Mouse (Mus musculus): ENCODE results near the gene Ptges3l. TPM values are rescaled to one million over a fixed set of nuclear protein-coding genes. Genes with fewer than 3 reads are reported as not detected.
"Not testable (repeated sequence)": the region's sequence is repeated elsewhere in the genome, so short reads cannot be mapped to it uniquely, and the experiment has no call there.

The Ptges3l gene
- polyA plus RNA-seq, 1 experiment from 2014 or later = 1.3 TPM

GRCm38 (mm10) chr11:101417101-101417855 lies 7.9 kb downstream of the Ptges3l start, which contains the start of gene Aarsd1:
Gene Aarsd1, minus strand, starts transcription at chr11:101417615.
- Histone ChIP-seq H3K4me3 (peak within 1 kb of the TSS; percentile 74), H3K4me2 (peak within 1 kb of the TSS; percentile 85), H3K4me1 (peaks cover 21% of the 10 kb centered on the region), H3K27me3 (replicated peaks) (no peaks in the 10 kb centered on the region), H3K9ac (peak within 1 kb of the TSS; percentile 80), H3K9me3 (replicated peaks) (no peaks in the 10 kb centered on the region), H3K36me3 (peaks cover 19% of the 10 kb centered on the region), H3K27ac (peak within 1 kb of the TSS; percentile 69)
- under 1% methylated on average over 45 of the region's 45 CpGs for WGBS (ENCODE audit: insufficient replicate concordance)
- ATAC-seq = peak; percentile 76

- Histone ChIP-seq H3K36me3 (peaks cover 26% of the 10 kb centered on the region), H3K27me3 (replicated peaks) (no peaks in the 10 kb centered on the region), H3K4me1 (peaks cover 21% of the 10 kb centered on the region), H3K9ac (peak overlapping the region; percentile 80), H3K9me3 (replicated peaks) (no peaks in the 10 kb centered on the region), H3K4me2 (peak overlapping the region; percentile 85), H3K4me3 (peak overlapping the region; percentile 74), H3K27ac (peak overlapping the region; percentile 69)
- WGBS (ENCODE audit: insufficient replicate concordance) = 3% methylated on average over 11 of the region's 11 CpGs
- peak; percentile 58 for ATAC-seq
Observed at GRCm38 (mm10) chr11:101416433-101417100, 8.6 kb downstream of the Ptges3l start.

- no peaks in the 10 kb centered on the region for H3K27me3 ChIP-seq (replicated peaks)
- H3K9ac ChIP-seq = no peak overlapping the region
- H3K4me2 ChIP-seq = no peak overlapping the region
- H3K27ac ChIP-seq = no peak overlapping the region
- H3K9me3 ChIP-seq (replicated peaks) = no peaks in the 10 kb centered on the region
- peaks cover 21% of the 10 kb centered on the region for H3K4me1 ChIP-seq
- 76% methylated on average over 2 of the region's 2 CpGs for WGBS (ENCODE audit: insufficient replicate concordance)
- H3K4me3 ChIP-seq = no peak overlapping the region
- ATAC-seq = no peak
- H3K36me3 ChIP-seq = peaks cover 39% of the 10 kb centered on the region
Observed at GRCm38 (mm10) chr11:101415306-101415705, 9.8 kb downstream of the Ptges3l start.

GRCm38 (mm10) chr11:101395110-101395509 lies 30.0 kb downstream of the Ptges3l start:
- Histone ChIP-seq H3K27me3 (replicated peaks) (peaks cover 16% of the 10 kb centered on the region), H3K9me3 (replicated peaks) (no peaks in the 10 kb centered on the region), H3K4me1 (no peaks in the 10 kb centered on the region), H3K4me3 (no peak overlapping the region), H3K36me3 (no peaks in the 10 kb centered on the region), H3K27ac (no peak overlapping the region), H3K9ac (no peak overlapping the region), H3K4me2 (no peak overlapping the region)
- no peak for ATAC-seq
- WGBS (ENCODE audit: insufficient replicate concordance) = 4% methylated on average over 8 of the region's 8 CpGs

- Histone ChIP-seq H3K9ac (no peak overlapping the region), H3K9me3 (replicated peaks) (no peaks in the 10 kb centered on the region), H3K4me2 (no peak overlapping the region), H3K27ac (no peak overlapping the region), H3K4me1 (no peaks in the 10 kb centered on the region), H3K4me3 (no peak overlapping the region), H3K36me3 (no peaks in the 10 kb centered on the region), H3K27me3 (replicated peaks) (peaks cover 17% of the 10 kb centered on the region)
- no peak for ATAC-seq
- WGBS (ENCODE audit: insufficient replicate concordance) = 36% methylated on average over 4 of the region's 4 CpGs
Observed at GRCm38 (mm10) chr11:101381817-101382216, 43.3 kb downstream of the Ptges3l start.

- H3K36me3 ChIP-seq = no peaks in the 10 kb centered on the region
- H3K4me2 ChIP-seq = no peak overlapping the region
- H3K4me3 ChIP-seq = no peak overlapping the region
- no peak overlapping the region for H3K9ac ChIP-seq
- no peaks in the 10 kb centered on the region for H3K4me1 ChIP-seq
- no peak for ATAC-seq
- WGBS (ENCODE audit: insufficient replicate concordance) = 66% methylated on average over 6 of the region's 6 CpGs
- peaks cover 30% of the 10 kb centered on the region for H3K27me3 ChIP-seq (replicated peaks)
- H3K27ac ChIP-seq = no peak overlapping the region
- H3K9me3 ChIP-seq (replicated peaks) = no peaks in the 10 kb centered on the region
Observed at GRCm38 (mm10) chr11:101378926-101379325, 46.2 kb downstream of the Ptges3l start.

GRCm38 (mm10) chr11:101378196-101378595 lies 46.9 kb downstream of the Ptges3l start:
- H3K27me3 ChIP-seq (replicated peaks) = peaks cover 33% of the 10 kb centered on the region
- not testable (repeated sequence) for H3K9me3 ChIP-seq (replicated peaks); ATAC-seq; H3K4me1 ChIP-seq; H3K27ac ChIP-seq; H3K4me2 ChIP-seq; H3K9ac ChIP-seq; H3K36me3 ChIP-seq; H3K4me3 ChIP-seq
- WGBS (ENCODE audit: insufficient replicate concordance) = 70% methylated on average over 8 of the region's 8 CpGs

- H3K4me2 ChIP-seq = no peak overlapping the region
- H3K9me3 ChIP-seq (replicated peaks) = no peaks in the 10 kb centered on the region
- H3K36me3 ChIP-seq = no peaks in the 10 kb centered on the region
- ATAC-seq = no peak
- H3K9ac ChIP-seq = no peak overlapping the region
- H3K27ac ChIP-seq = no peak overlapping the region
- no peaks in the 10 kb centered on the region for H3K4me1 ChIP-seq
- WGBS (ENCODE audit: insufficient replicate concordance) = 42% methylated on average over 7 of the region's 7 CpGs
- H3K27me3 ChIP-seq (replicated peaks) = peaks cover 45% of the 10 kb centered on the region
- no peak overlapping the region for H3K4me3 ChIP-seq
Observed at GRCm38 (mm10) chr11:101374421-101374938, 50.7 kb downstream of the Ptges3l start.

- no peak for ATAC-seq
- Histone ChIP-seq H3K27ac (no peak overlapping the region), H3K4me2 (no peak overlapping the region), H3K36me3 (no peaks in the 10 kb centered on the region), H3K4me1 (no peaks in the 10 kb centered on the region), H3K9ac (no peak overlapping the region), H3K4me3 (no peak overlapping the region), H3K27me3 (replicated peaks) (peaks cover 22% of the 10 kb centered on the region), H3K9me3 (replicated peaks) (no peaks in the 10 kb centered on the region)
- WGBS (ENCODE audit: insufficient replicate concordance) = 53% methylated on average over 5 of the region's 5 CpGs
Observed at GRCm38 (mm10) chr11:101370141-101370540, 55.0 kb downstream of the Ptges3l start.

Small RNAs within 50 kb of the gene (microRNA-seq; reads per million reads assigned to microRNA genes)
- gene Mir6929 = not detected

Other genes with a start within 250 kb of the Ptges3l start
- 0.07 TPM in 1 of 2 replicates, not detected in the other for gene Ccr10, start 249.9 kb downstream of the Ptges3l start, polyA plus RNA-seq (2016; fragmentation: Nextera tagmentation; extraction: Ambion mirVana)
- 9.8 and 10.3 TPM in 2 replicates for gene Ezh1, start 198.9 kb downstream of the Ptges3l start, polyA plus RNA-seq (2016; fragmentation: Nextera tagmentation; extraction: Ambion mirVana)
- 32.6 and 33.5 TPM in 2 replicates for gene Ramp2, start 179.3 kb downstream of the Ptges3l start, polyA plus RNA-seq (2016; fragmentation: Nextera tagmentation; extraction: Ambion mirVana)
- 106 TPM in 2 replicates for gene Vps25, start 171.6 kb downstream of the Ptges3l start, polyA plus RNA-seq (2016; fragmentation: Nextera tagmentation; extraction: Ambion mirVana)
- 11.3 and 12.3 TPM in 2 replicates for gene Wnk4, start 164.8 kb downstream of the Ptges3l start, polyA plus RNA-seq (2016; fragmentation: Nextera tagmentation; extraction: Ambion mirVana)
- gene Cntd1, start 146.3 kb downstream of the Ptges3l start, polyA plus RNA-seq (2016; fragmentation: Nextera tagmentation; extraction: Ambion mirVana) = 0.74 and 1.3 TPM in 2 replicates
- 144 and 150 TPM in 2 replicates for gene Coa3, start 146.2 kb downstream of the Ptges3l start, polyA plus RNA-seq (2016; fragmentation: Nextera tagmentation; extraction: Ambion mirVana)
- 115 and 119 TPM in 2 replicates for gene Becn1, start 123.0 kb downstream of the Ptges3l start, polyA plus RNA-seq (2016; fragmentation: Nextera tagmentation; extraction: Ambion mirVana)
- gene Psme3, start 109.1 kb downstream of the Ptges3l start, polyA plus RNA-seq (2016; fragmentation: Nextera tagmentation; extraction: Ambion mirVana) = 263 and 273 TPM in 2 replicates
- gene Aoc2, start 100.3 kb downstream of the Ptges3l start, polyA plus RNA-seq (2016; fragmentation: Nextera tagmentation; extraction: Ambion mirVana) = 2.2 TPM in 2 replicates
- gene Aoc3, start 94.7 kb downstream of the Ptges3l start, polyA plus RNA-seq (2016; fragmentation: Nextera tagmentation; extraction: Ambion mirVana) = 0.05 and 0.06 TPM in 2 replicates
- gene G6pc, start 57.8 kb downstream of the Ptges3l start, polyA plus RNA-seq (2016; fragmentation: Nextera tagmentation; extraction: Ambion mirVana) = not detected in 2 replicates
- gene Aarsd1, start 7.7 kb downstream of the Ptges3l start, polyA plus RNA-seq (2016; fragmentation: Nextera tagmentation; extraction: Ambion mirVana) = 67.0 and 72.7 TPM in 2 replicates
- gene Gm27029, start 537 bp downstream of the Ptges3l start, polyA plus RNA-seq (2016; fragmentation: Nextera tagmentation; extraction: Ambion mirVana) = 3.6 and 4.2 TPM in 2 replicates
- 9.8 TPM in 2 replicates for gene Rundc1, start 248 bp downstream of the Ptges3l start, polyA plus RNA-seq (2016; fragmentation: Nextera tagmentation; extraction: Ambion mirVana)
- gene Rpl27, start 17.0 kb upstream of the Ptges3l start, polyA plus RNA-seq (2016; fragmentation: Nextera tagmentation; extraction: Ambion mirVana) = 378 and 390 TPM in 2 replicates
- 35.8 and 37.1 TPM in 2 replicates for gene Ifi35, start 23.1 kb upstream of the Ptges3l start, polyA plus RNA-seq (2016; fragmentation: Nextera tagmentation; extraction: Ambion mirVana)
- 3.6 and 3.9 TPM in 2 replicates for gene Rnd2, start 39.7 kb upstream of the Ptges3l start, polyA plus RNA-seq (2016; fragmentation: Nextera tagmentation; extraction: Ambion mirVana)
- 11.8 and 12.2 TPM in 2 replicates for gene Vat1, start 40.9 kb upstream of the Ptges3l start, polyA plus RNA-seq (2016; fragmentation: Nextera tagmentation; extraction: Ambion mirVana)
- gene Brca1, start 126.6 kb upstream of the Ptges3l start, polyA plus RNA-seq (2016; fragmentation: Nextera tagmentation; extraction: Ambion mirVana) = 17.2 and 17.4 TPM in 2 replicates
- 45.1 and 47.9 TPM in 2 replicates for gene Nbr1, start 126.8 kb upstream of the Ptges3l start, polyA plus RNA-seq (2016; fragmentation: Nextera tagmentation; extraction: Ambion mirVana)
- gene Tmem106a, start 156.9 kb upstream of the Ptges3l start, polyA plus RNA-seq (2016; fragmentation: Nextera tagmentation; extraction: Ambion mirVana) = 5.0 and 5.3 TPM in 2 replicates
- gene Gm11634, start 173.9 kb upstream of the Ptges3l start, polyA plus RNA-seq (2016; fragmentation: Nextera tagmentation; extraction: Ambion mirVana) = not detected in 2 replicates
- gene Rdm1, start 201.9 kb upstream of the Ptges3l start, polyA plus RNA-seq (2016; fragmentation: Nextera tagmentation; extraction: Ambion mirVana) = 11.8 and 12.4 TPM in 2 replicates
- 1.0 and 1.3 TPM in 2 replicates for gene Arl4d, start 240.2 kb upstream of the Ptges3l start, polyA plus RNA-seq (2016; fragmentation: Nextera tagmentation; extraction: Ambion mirVana)